Mouse (Mus musculus) erythroblast, embryonic 14.5 days (primary cell): ENCODE results near the gene Cldn14.

Source experiments
- GATA1 ChIP-seq: IDR thresholded peaks from 2 replicates; pipeline ENCODE4 v1.6.1; 2012; ENCODE audit warnings: low read length, inconsistent platforms, mixed read lengths
- TAL1 ChIP-seq: IDR thresholded peaks from 3 replicates; pipeline ENCODE4 v1.6.1; 2012; ENCODE audit warnings: low read length, inconsistent platforms, mixed read lengths

DNA sequence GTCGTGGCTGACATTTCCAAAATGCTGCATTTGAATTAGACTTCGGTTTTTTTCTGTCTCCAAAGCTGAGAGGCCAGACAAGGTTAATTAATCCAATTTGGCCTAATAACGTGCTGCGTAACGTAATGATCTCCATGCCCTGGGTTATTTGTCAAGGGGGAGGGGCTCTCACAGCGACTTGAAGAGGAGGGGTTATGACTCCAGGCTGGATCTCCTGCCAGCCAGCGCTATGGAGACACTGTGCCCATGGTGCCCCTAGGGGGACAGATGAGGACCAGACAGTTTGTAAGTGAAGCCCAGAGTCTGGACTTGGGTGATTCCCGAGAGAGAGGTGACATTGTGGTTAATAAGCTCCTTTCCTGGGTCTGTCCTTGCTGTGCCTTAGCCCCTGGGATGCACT lies 46.9 kb upstream of the Cldn14 start:
- no peak for TF ChIP-seq TAL1
- no peak for TF ChIP-seq GATA1
